Mouse (Mus musculus): ENCODE results near the gene Gm11437. TPM values are rescaled to one million over a fixed set of nuclear protein-coding genes. Genes with fewer than 3 reads are reported as not detected.

Gene Gm11437
- total and polyA plus RNA-seq, 2 experiments from 2014 or later = not detected

GRCm38 (mm10) chr11:84128943-84129798, 38.1 kb downstream of the Gm11437 start, which contains the start of the genes Tada2a and Acaca:
Gene Tada2a, minus strand, starts transcription at chr11:84129600.
Gene Acaca, plus strand, starts transcription at chr11:84129672.
- no peaks in the 10 kb centered on the region for H3K27me3 ChIP-seq (ENCODE audit: insufficient read depth, low read length)
- peaks cover 13% of the 10 kb centered on the region; the same call in 1 of the 2 replicates for H3K36me3 ChIP-seq (ENCODE audit: insufficient read depth, low read length)
- H3K4me1 ChIP-seq (ENCODE audit: insufficient read depth, low read length) = peaks cover 4% of the 10 kb centered on the region
- H3K9me3 ChIP-seq (ENCODE audit: low read length) = no peaks in the 10 kb centered on the region
- peak within 1 kb of the TSS; percentile 80 for H3K4me2 ChIP-seq (ENCODE audit: low read depth, low read length)
- 1% methylated on average over 71 of the region's 83 CpGs for WGBS
- no peak for TF ChIP-seq CTCF (IDR thresholded peaks at IDR 0.05; ENCODE audit: low read depth)
- H3K4me3 ChIP-seq (ENCODE audit: low read length) = peak within 1 kb of the TSS; percentile 73
- peak within 1 kb of the TSS; percentile 83 for H3K27ac ChIP-seq
- DNase-seq (ENCODE audit: low spot score) = peak; percentile 95
- ATAC-seq = peak; percentile 95
- H3K9ac ChIP-seq (replicated peaks; ENCODE audit: low read length) = peak within 1 kb of the TSS; percentile 70

GRCm38 (mm10) chr11:84127977-84128376, 39.3 kb downstream of the Gm11437 start:
- DNase-seq (ENCODE audit: low spot score) (no peak), ATAC-seq (no peak)
- peak; percentile 30; the same call in 1 of the 2 replicates for TF ChIP-seq CTCF (IDR thresholded peaks at IDR 0.05; ENCODE audit: low read depth)
- Histone ChIP-seq H3K4me2 (ENCODE audit: low read depth, low read length) (peak overlapping the region; percentile 80; the same call in 1 of the 2 replicates), H3K4me3 (ENCODE audit: low read length) (no peak overlapping the region), H3K9ac (replicated peaks; ENCODE audit: low read length) (no peak overlapping the region), H3K4me1 (ENCODE audit: insufficient read depth, low read length) (peaks cover 4% of the 10 kb centered on the region), H3K27ac (no peak overlapping the region), H3K9me3 (ENCODE audit: low read length) (no peaks in the 10 kb centered on the region), H3K36me3 (ENCODE audit: insufficient read depth, low read length) (peaks cover 13% of the 10 kb centered on the region; the same call in 1 of the 2 replicates), H3K27me3 (ENCODE audit: insufficient read depth, low read length) (no peaks in the 10 kb centered on the region)
- WGBS = 73% methylated on average over 4 of the region's 4 CpGs

- no peak overlapping the region for H3K4me3 ChIP-seq (ENCODE audit: low read length)
- no peak overlapping the region for H3K27ac ChIP-seq
- no peaks in the 10 kb centered on the region for H3K27me3 ChIP-seq (ENCODE audit: insufficient read depth, low read length)
- no peaks in the 10 kb centered on the region for H3K9me3 ChIP-seq (ENCODE audit: low read length)
- peaks cover 39% of the 10 kb centered on the region for H3K36me3 ChIP-seq (ENCODE audit: insufficient read depth, low read length)
- no peak for TF ChIP-seq CTCF (IDR thresholded peaks at IDR 0.05; ENCODE audit: low read depth)
- DNase-seq (ENCODE audit: low spot score) = no peak
- H3K4me2 ChIP-seq (ENCODE audit: low read depth, low read length) = no peak overlapping the region
- no peak for ATAC-seq
- H3K9ac ChIP-seq (replicated peaks; ENCODE audit: low read length) = no peak overlapping the region
- 71% methylated on average over 12 of the region's 12 CpGs for WGBS
- H3K4me1 ChIP-seq (ENCODE audit: insufficient read depth, low read length) = no peaks in the 10 kb centered on the region
These were observed 46.0 kb downstream of the Gm11437 start for GRCm38 (mm10) chr11:84121051-84121956.

GRCm38 (mm10) chr11:84117431-84117830, 49.8 kb downstream of the Gm11437 start:
- DNase-seq (ENCODE audit: low spot score) (no peak), ATAC-seq (no peak)
- peaks cover 40% of the 10 kb centered on the region for H3K36me3 ChIP-seq (ENCODE audit: insufficient read depth, low read length)
- no peaks in the 10 kb centered on the region for H3K27me3 ChIP-seq (ENCODE audit: insufficient read depth, low read length)
- H3K4me2 ChIP-seq (ENCODE audit: low read depth, low read length) = no peak overlapping the region
- no peak overlapping the region for H3K27ac ChIP-seq
- WGBS = 86% methylated on average over 4 of the region's 4 CpGs
- no peaks in the 10 kb centered on the region for H3K4me1 ChIP-seq (ENCODE audit: insufficient read depth, low read length)
- no peaks in the 10 kb centered on the region for H3K9me3 ChIP-seq (ENCODE audit: low read length)
- no peak overlapping the region for H3K4me3 ChIP-seq (ENCODE audit: low read length)
- no peak for TF ChIP-seq CTCF (IDR thresholded peaks at IDR 0.05; ENCODE audit: low read depth)
- H3K9ac ChIP-seq (replicated peaks; ENCODE audit: low read length) = no peak overlapping the region

GRCm38 (mm10) chr11:84116221-84116620, 51.1 kb downstream of the Gm11437 start:
- WGBS = 58% methylated on average over 2 of the region's 2 CpGs
- no peak overlapping the region for H3K27ac ChIP-seq
- DNase-seq (ENCODE audit: low spot score) (no peak), ATAC-seq (no peak)
- H3K4me2 ChIP-seq (ENCODE audit: low read depth, low read length) = no peak overlapping the region
- H3K9ac ChIP-seq (replicated peaks; ENCODE audit: low read length) = no peak overlapping the region
- no peaks in the 10 kb centered on the region for H3K27me3 ChIP-seq (ENCODE audit: insufficient read depth, low read length)
- H3K4me1 ChIP-seq (ENCODE audit: insufficient read depth, low read length) = no peaks in the 10 kb centered on the region
- peak; percentile 35 for TF ChIP-seq CTCF (IDR thresholded peaks at IDR 0.05; ENCODE audit: low read depth)
- no peaks in the 10 kb centered on the region for H3K9me3 ChIP-seq (ENCODE audit: low read length)
- H3K36me3 ChIP-seq (ENCODE audit: insufficient read depth, low read length) = peaks cover 40% of the 10 kb centered on the region
- no peak overlapping the region for H3K4me3 ChIP-seq (ENCODE audit: low read length)

- TF ChIP-seq CTCF (IDR thresholded peaks at IDR 0.05; ENCODE audit: low read depth) = no peak
- Histone ChIP-seq H3K9me3 (ENCODE audit: low read length) (no peaks in the 10 kb centered on the region), H3K36me3 (ENCODE audit: insufficient read depth, low read length) (peaks cover 41% of the 10 kb centered on the region), H3K4me1 (ENCODE audit: insufficient read depth, low read length) (no peaks in the 10 kb centered on the region), H3K4me2 (ENCODE audit: low read depth, low read length) (no peak overlapping the region), H3K27ac (no peak overlapping the region), H3K4me3 (ENCODE audit: low read length) (no peak overlapping the region), H3K27me3 (ENCODE audit: insufficient read depth, low read length) (no peaks in the 10 kb centered on the region), H3K9ac (replicated peaks; ENCODE audit: low read length) (no peak overlapping the region)
- 78% methylated on average over 9 of the region's 9 CpGs for WGBS
- no peak for DNase-seq (ENCODE audit: low spot score)
- ATAC-seq = no peak
These were observed 51.6 kb downstream of the Gm11437 start for GRCm38 (mm10) chr11:84115646-84116045.
